Mouse (Mus musculus) intestine, postnatal 0 days (tissue): ENCODE measurements at regions not wholly inside any gene's neighbourhood (a gene's known extent, or its start where the extent isn't known, plus 50 kb on each side); places are given as distances from the start of the nearest gene placed in this dataset.

ENCODE experiments used
- ATAC-seq: fragments of 200-750 bp; cut with Nextera tagmentation; 2 replicates; pipeline ENCODE4 v1.8.0; 2017; ENCODE audit warnings: mild to moderate bottlenecking, moderate TSS enrichment, moderate library complexity
- H3K27ac ChIP-seq: fragments of 300-500 bp; sonication (generic); 2 replicates; pipeline ENCODE4 v1.5.1; 2014; ENCODE audit warnings: mild to moderate bottlenecking, low read depth, low read length, moderate library complexity
- H3K27me3 ChIP-seq: fragments of 300-500 bp; sonication (generic); replicated peaks from 2 replicates; pipeline ENCODE4 v1.6.1; 2014; ENCODE audit warnings: low read length, mixed read lengths; ENCODE audit not compliant: control insufficient read depth, insufficient read depth
- H3K36me3 ChIP-seq: fragments of 300-500 bp; sonication (generic); 2 replicates; pipeline ENCODE4 v1.6.1; 2014; ENCODE audit warnings: mild to moderate bottlenecking, moderate library complexity; ENCODE audit not compliant: control insufficient read depth, insufficient read depth
- H3K4me1 ChIP-seq: fragments of 300-500 bp; sonication (generic); replicated peaks from 2 replicates; pipeline ENCODE4 v1.6.1; 2014; ENCODE audit warnings: antibody characterized with exemption, low read length, mixed read lengths; ENCODE audit not compliant: control insufficient read depth, insufficient read depth
- H3K4me2 ChIP-seq: fragments of 300-500 bp; sonication (generic); replicated peaks from 2 replicates; pipeline ENCODE4 v1.6.1; 2014; ENCODE audit warnings: low read depth, mild to moderate bottlenecking, moderate library complexity
- H3K4me3 ChIP-seq: fragments of 300-500 bp; sonication (generic); 2 replicates; pipeline ENCODE4 v1.5.1; 2014; ENCODE audit warnings: low read depth, low read length
- H3K9ac ChIP-seq: fragments of 300-500 bp; sonication (generic); 2 replicates; pipeline ENCODE4 v1.6.1; 2014; ENCODE audit warnings: mild to moderate bottlenecking, low read depth, low read length
- H3K9me3 ChIP-seq: fragments of 300-500 bp; sonication (generic); 2 replicates; pipeline ENCODE4 v1.6.1; 2016; ENCODE audit warnings: mixed run types; ENCODE audit not compliant: control insufficient read depth
- CTCF ChIP-seq: sonication (generic); IDR thresholded peaks from 2 replicates; pipeline ENCODE4 v1.5.1; 2016; ENCODE audit warnings: low read depth, mild to moderate bottlenecking, control low read depth, antibody characterized with exemption, moderate library complexity
- WGBS: fragments of 180-500 bp; shearing (Covaris S2); extraction: QIAGEN DNeasy Blood & Tissue Kit; methylation state at CpG from one replicate; pipeline ENCODE4 v1.1.7; 2014; 5-methylcytosine and 5-hydroxymethylcytosine counted together

DNA sequence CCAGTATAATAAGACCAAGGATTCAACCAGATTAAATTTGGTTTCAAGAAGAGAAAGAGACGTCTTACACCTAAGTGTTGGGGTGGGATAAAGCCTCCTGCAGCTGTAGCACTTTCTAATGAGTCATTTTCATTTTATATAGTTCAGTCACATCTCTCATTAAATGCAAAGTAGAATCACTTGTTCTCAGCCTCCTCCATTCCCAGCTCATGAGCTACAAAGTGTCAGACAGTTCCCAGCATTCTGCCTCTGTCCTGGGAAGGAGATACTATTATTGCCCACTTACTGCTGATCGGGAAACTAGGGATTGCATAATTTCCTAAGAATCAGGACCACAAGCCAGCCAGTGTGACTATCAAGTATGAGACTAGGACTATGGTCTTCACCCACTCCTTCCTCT is 158.9 kb downstream of the Tph2 start:
- no peak for ATAC-seq
- no peaks in the 10 kb centered on the region for H3K4me1 ChIP-seq
- H3K4me2 ChIP-seq, result no peak overlapping the region
- no peak overlapping the region for H3K9ac ChIP-seq
- no peak overlapping the region for H3K27ac ChIP-seq
- no peaks in the 10 kb centered on the region for H3K9me3 ChIP-seq
- TF ChIP-seq CTCF, result no peak
- 82% methylated on average over 2 of the region's 2 CpGs for WGBS
- no peaks in the 10 kb centered on the region for H3K27me3 ChIP-seq
- H3K4me3 ChIP-seq, result no peak overlapping the region
- no peaks in the 10 kb centered on the region for H3K36me3 ChIP-seq

DNA sequence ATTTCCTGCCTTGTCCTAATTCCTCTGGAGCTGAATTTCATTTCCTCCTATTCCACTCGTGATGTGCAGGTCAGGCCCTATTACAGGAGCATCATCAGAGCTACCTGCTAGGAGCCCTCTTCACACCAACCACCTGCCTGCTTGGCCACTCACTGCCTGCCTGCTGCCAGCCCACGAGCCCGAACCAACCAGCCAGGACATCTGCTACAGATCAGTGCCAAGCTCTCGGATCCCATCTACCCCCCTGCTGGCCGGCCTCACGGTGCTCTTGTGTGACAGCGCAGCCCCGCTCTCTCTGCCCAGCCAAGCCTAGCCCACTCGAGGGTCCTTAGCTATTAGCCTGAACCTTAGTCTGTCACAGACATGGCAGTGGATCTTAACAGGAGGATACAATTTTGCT is 165.4 kb downstream of the Tph2 start:
- no peak overlapping the region for H3K4me2 ChIP-seq
- no peaks in the 10 kb centered on the region for H3K9me3 ChIP-seq
- H3K9ac ChIP-seq, result no peak overlapping the region
- ATAC-seq, result no peak
- TF ChIP-seq CTCF, result no peak
- H3K27ac ChIP-seq, result no peak overlapping the region
- 69% methylated on average over 9 of the region's 9 CpGs for WGBS
- H3K27me3 ChIP-seq, result no peaks in the 10 kb centered on the region
- H3K4me3 ChIP-seq, result no peak overlapping the region
- H3K4me1 ChIP-seq, result no peaks in the 10 kb centered on the region
- H3K36me3 ChIP-seq, result no peaks in the 10 kb centered on the region

DNA sequence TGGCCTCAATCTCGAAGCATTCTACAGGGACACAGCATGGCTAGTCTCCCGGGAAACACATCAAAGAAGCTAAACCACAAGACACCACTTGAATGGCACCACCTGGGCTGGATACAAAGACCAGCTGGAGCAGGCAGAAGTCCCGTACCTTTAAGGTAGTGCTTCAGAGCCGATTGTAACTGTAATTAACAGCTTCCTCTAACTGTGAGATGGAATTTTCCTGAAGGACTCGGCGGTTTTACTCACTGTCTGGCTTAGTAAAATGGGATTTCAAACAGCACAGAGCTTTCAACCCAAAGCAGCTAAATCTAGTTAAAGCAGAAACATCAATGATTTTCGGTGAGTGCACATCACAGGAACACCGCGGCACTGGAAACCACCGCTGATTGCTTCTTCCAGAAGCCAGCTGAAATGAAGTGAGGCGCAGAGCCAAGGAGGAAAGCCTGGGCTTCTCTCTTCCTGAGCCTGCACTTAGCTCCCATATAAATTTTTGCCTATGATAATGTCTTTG is 171.3 kb downstream of the Tph2 start:
- Histone ChIP-seq H3K4me3 (no peak overlapping the region), H3K36me3 (no peaks in the 10 kb centered on the region), H3K9ac (no peak overlapping the region), H3K9me3 (no peaks in the 10 kb centered on the region), H3K4me1 (no peaks in the 10 kb centered on the region), H3K27me3 (no peaks in the 10 kb centered on the region), H3K4me2 (peak overlapping the region; percentile 17; the same call in 1 of the 2 replicates), H3K27ac (no peak overlapping the region)
- 37% methylated on average over 11 of the region's 11 CpGs for WGBS
- no peak for ATAC-seq
- TF ChIP-seq CTCF, result no peak

DNA sequence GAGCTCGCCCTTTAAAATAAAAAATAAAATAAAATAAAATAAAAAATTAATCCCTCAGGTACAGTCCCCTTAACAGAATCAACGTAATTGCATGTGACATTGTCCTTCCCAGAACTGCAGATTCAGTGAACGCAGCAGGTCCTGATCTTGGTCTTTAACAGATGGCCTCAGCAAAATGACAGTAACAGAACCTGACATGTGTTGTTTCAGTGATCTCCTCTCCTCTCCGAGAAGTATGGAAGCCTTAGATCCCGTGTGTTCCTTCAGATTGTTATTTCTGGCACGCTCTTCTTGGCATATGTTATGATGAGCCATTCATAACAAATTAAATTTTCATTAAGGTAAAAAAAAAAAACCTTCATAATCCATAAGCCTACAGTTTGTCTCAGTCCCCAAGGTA is 171.9 kb downstream of the Tph2 start:
- no peaks in the 10 kb centered on the region for H3K27me3 ChIP-seq
- no peaks in the 10 kb centered on the region for H3K9me3 ChIP-seq
- TF ChIP-seq CTCF, result no peak
- H3K4me1 ChIP-seq, result no peaks in the 10 kb centered on the region
- no peak overlapping the region for H3K9ac ChIP-seq
- no peak overlapping the region for H3K27ac ChIP-seq
- no peak overlapping the region for H3K4me2 ChIP-seq
- no peaks in the 10 kb centered on the region for H3K36me3 ChIP-seq
- no peak overlapping the region for H3K4me3 ChIP-seq
- ATAC-seq, result no peak
- 82% methylated on average over 6 of the region's 6 CpGs for WGBS

DNA sequence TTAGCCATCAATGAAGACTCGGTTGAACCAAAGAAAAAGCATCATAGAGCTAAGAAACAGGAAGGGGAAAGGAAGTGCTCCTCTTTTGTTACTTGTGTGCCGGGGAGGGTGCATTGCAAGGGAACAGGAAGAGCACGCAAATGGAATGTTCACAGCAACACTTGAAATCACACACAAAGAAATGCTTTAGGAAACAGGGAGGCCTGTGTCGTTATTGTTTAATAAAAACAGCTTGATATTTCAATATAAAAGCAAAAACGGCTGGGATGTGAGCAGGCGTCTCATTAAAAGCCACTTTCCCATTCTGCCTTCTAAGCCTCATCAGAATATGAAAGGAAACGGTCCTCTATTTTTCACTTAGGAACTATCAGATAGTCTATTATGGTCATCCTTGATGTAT is 172.5 kb downstream of the Tph2 start:
- Histone ChIP-seq H3K9me3 (no peaks in the 10 kb centered on the region), H3K4me3 (no peak overlapping the region), H3K9ac (no peak overlapping the region), H3K4me2 (no peak overlapping the region), H3K4me1 (no peaks in the 10 kb centered on the region), H3K27me3 (no peaks in the 10 kb centered on the region), H3K36me3 (no peaks in the 10 kb centered on the region), H3K27ac (no peak overlapping the region)
- no peak for ATAC-seq
- TF ChIP-seq CTCF, result no peak
- 80% methylated on average over 7 of the region's 7 CpGs for WGBS

DNA sequence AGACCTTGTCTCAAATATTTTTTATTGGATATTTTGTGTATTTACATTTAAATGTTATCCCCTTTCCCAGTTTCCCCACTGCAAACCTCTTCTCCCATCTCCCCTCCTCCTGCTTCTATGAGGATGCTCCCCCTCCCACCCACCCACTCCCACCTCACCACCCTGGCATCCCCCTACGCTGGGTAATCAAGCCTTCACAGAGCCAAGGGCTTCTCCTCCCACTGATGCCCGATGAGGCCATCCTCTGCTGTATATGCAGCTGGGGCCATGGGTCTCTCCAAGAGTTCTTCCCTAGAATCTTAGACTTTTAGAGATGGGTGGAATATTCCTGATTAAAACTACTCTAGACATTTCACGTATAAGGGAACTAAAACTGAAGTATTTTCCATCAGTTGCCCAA is 172.9 kb downstream of the Tph2 start:
- no peak for ATAC-seq
- Histone ChIP-seq H3K4me3 (no peak overlapping the region), H3K9ac (no peak overlapping the region), H3K27ac (no peak overlapping the region), H3K4me2 (no peak overlapping the region), H3K4me1 (no peaks in the 10 kb centered on the region), H3K27me3 (no peaks in the 10 kb centered on the region), H3K36me3 (no peaks in the 10 kb centered on the region), H3K9me3 (no peaks in the 10 kb centered on the region)
- WGBS, result 82% methylated on average over 3 of the region's 3 CpGs
- no peak for TF ChIP-seq CTCF

DNA sequence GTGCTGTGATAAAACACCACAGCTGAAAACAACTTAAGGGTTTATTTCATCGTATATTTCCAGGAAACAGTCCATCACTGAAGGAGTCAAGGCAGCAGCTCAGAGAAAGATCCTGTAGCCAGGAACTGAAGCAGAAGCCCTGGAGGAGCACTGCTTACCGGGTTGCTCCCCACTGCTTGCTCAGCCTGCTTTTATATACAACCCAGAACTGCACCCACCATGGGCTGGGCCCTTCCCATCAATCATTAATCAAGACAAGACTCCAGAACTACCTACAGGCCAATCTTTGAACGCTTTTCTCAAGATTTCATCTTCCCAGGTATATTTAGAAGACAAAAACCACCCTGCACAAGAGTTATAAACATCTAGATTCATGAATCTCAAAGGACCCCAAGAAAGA is 188.4 kb downstream of the Tph2 start:
- 39% methylated on average over 3 of the region's 3 CpGs for WGBS

More for the DNA sequence above, 188.4 kb downstream of the Tph2 start:
- H3K4me3 ChIP-seq, result no peak overlapping the region
- no peak for TF ChIP-seq CTCF
- H3K9me3 ChIP-seq, result no peaks in the 10 kb centered on the region
- H3K9ac ChIP-seq, result no peak overlapping the region
- H3K27me3 ChIP-seq, result no peaks in the 10 kb centered on the region
- no peak overlapping the region for H3K4me2 ChIP-seq
- no peaks in the 10 kb centered on the region for H3K4me1 ChIP-seq
- no peak for ATAC-seq
- H3K27ac ChIP-seq, result no peak overlapping the region
- no peaks in the 10 kb centered on the region for H3K36me3 ChIP-seq
